Mouse (Mus musculus) forebrain, embryonic 12.5 days (tissue): ENCODE measurements around the gene Gbp7. TPM values are rescaled to one million over a fixed set of nuclear protein-coding genes. Genes with fewer than 3 reads are reported as not detected.

Experiments used
- ATAC-seq: fragments of 200-750 bp; cut with Nextera tagmentation; 2 replicates; pipeline ENCODE4 v1.8.0; 2017; ENCODE audit warnings: moderate TSS enrichment; ENCODE audit not compliant: low FRiP score
- H3K27ac ChIP-seq: fragments of 300-500 bp; sonication (generic); 2 replicates; pipeline ENCODE4 v1.5.1; 2016; ENCODE audit warnings: mild to moderate bottlenecking
- H3K27me3 ChIP-seq: fragments of 300-500 bp; sonication (generic); 2 replicates; pipeline ENCODE4 v1.6.1; 2016; ENCODE audit warnings: mild to moderate bottlenecking
- H3K36me3 ChIP-seq: fragments of 300-500 bp; sonication (generic); replicated peaks from 2 replicates; pipeline ENCODE4 v1.6.1; 2016; ENCODE audit warnings: mild to moderate bottlenecking
- H3K4me1 ChIP-seq: fragments of 300-500 bp; sonication (generic); 2 replicates; pipeline ENCODE4 v1.6.1; 2016
- H3K4me2 ChIP-seq: fragments of 300-500 bp; sonication (generic); 2 replicates; pipeline ENCODE4 v1.6.1; 2016; ENCODE audit warnings: mild to moderate bottlenecking, moderate library complexity
- H3K4me3 ChIP-seq: fragments of 300-500 bp; sonication (generic); replicated peaks from 2 replicates; pipeline ENCODE4 v1.5.1; 2016; ENCODE audit warnings: mild to moderate bottlenecking
- H3K9ac ChIP-seq: fragments of 300-500 bp; sonication (generic); 2 replicates; pipeline ENCODE4 v1.6.1; 2016; ENCODE audit warnings: mild to moderate bottlenecking
- H3K9me3 ChIP-seq: fragments of 300-500 bp; sonication (generic); 2 replicates; pipeline ENCODE4 v1.6.1; 2016
- WGBS: fragments of 180-500 bp; shearing (Covaris S2); methylation state at CpG from one replicate; pipeline ENCODE4 v1.1.7; 2016; 5-methylcytosine and 5-hydroxymethylcytosine counted together
- polyA plus RNA-seq: library from polyadenylated mRNA; unstranded; fragments of >200 nt; fragmentation: Nextera tagmentation; extraction: Ambion mirVana; gene quantifications from 2 replicates; pipeline ENCODE4 v1.2.1, GENCODE M21; 2016

The Gbp7 gene
- polyA plus RNA-seq, 1 experiment from 2014 or later: 1.3 TPM

DNA sequence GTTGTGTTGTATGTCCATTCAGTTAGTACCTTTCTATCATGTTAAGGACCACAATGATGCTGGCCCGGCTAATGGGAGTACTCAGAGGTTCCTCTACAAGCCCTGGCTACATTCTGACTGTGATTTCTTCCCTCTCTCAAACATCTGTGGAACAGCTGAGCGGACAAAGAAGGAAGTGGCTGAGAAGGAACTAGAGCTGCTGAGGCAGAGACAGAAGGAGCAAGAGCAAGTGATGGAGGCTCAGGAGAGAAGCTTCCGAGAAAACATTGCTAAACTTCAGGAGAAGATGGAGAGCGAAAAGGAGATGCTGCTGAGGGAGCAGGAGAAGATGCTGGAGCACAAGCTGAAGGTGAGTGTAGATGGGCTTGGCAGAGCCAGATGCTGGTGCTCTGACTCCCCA lies 40.6 kb downstream of the Gbp7 start:
- Histone ChIP-seq H3K4me2 (no peak overlapping the region), H3K9me3 (no peaks in the 10 kb centered on the region), H3K36me3 (no peaks in the 10 kb centered on the region), H3K27me3 (no peaks in the 10 kb centered on the region), H3K9ac (no peak overlapping the region), H3K4me1 (no peaks in the 10 kb centered on the region), H3K4me3 (no peak overlapping the region), H3K27ac (no peak overlapping the region)
- 89% methylated on average over 4 of the region's 4 CpGs for WGBS
- ATAC-seq: no peak

DNA sequence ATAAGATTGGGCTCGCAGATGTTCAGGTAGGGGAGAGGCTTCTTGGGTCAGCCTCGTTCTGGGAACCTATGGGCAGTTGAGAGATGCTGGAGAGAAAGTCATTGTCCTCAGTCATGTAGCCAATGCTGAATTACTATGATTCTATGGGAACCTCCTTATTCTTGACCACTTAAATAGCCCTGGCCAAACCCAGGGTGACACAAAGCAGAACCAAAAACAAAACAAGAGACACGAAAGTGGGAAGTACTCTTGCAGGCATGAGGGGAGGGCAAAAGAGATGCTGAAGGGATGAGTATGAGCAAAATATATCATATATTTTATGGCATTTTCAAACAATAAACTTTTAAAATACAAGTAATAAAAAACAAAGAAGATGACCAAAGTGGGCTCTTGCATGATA lies 47.0 kb downstream of the Gbp7 start:
- WGBS: 76% methylated on average over 3 of the region's 3 CpGs
- H3K4me3 ChIP-seq: no peak overlapping the region
- no peaks in the 10 kb centered on the region for H3K36me3 ChIP-seq

DNA sequence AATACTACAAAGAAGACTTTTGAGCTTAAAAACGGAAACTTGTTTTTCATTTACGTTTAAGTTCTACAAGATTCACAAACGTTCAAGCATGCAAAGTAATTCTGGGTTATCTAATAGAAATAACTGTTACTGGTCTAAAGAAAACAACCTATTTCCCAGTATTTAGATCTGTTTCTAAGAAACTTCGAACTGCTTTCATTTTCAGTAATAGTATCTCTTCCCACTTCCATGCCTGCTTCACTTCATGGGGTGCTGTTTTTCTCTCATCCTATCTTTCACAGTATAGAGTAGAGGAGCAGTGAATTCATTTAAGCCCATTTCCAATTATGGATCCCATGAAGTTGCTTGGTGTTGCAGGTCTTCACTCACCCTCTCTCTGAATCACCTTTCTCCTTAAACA lies 48.2 kb downstream of the Gbp7 start:
- 89% methylated on average over 4 of the region's 4 CpGs for WGBS
- H3K27ac ChIP-seq: no peak overlapping the region

More for the DNA sequence above, 47.0 kb downstream of the Gbp7 start:
- Histone ChIP-seq H3K9me3 (no peaks in the 10 kb centered on the region), H3K27me3 (no peaks in the 10 kb centered on the region), H3K27ac (no peak overlapping the region), H3K9ac (no peak overlapping the region), H3K4me2 (no peak overlapping the region), H3K4me1 (no peaks in the 10 kb centered on the region)
- no peak for ATAC-seq

DNA sequence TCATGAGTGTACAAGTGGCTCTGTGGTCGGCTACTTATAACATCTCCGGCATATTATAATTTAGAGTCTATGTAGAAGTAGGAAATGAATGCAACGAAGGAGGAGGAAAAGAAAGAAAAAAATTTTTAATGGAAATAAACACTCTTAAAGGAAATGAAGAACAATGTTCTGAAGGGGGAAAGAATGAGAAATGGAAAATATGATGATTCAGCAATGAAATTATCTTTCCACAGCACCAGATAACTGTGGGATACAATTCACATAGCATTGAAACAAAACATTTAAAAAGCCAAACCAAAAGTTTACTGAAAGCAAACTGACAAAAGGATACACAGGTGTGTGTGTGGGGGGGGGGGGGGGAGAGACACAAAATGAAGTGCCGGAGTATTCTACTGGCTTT lies 52.9 kb downstream of the Gbp7 start:
- H3K27ac ChIP-seq: no peak overlapping the region
- H3K36me3 ChIP-seq: no peaks in the 10 kb centered on the region
- H3K4me2 ChIP-seq: no peak overlapping the region
- no peaks in the 10 kb centered on the region for H3K4me1 ChIP-seq
- 90% methylated on average over 4 of the region's 4 CpGs for WGBS
- no peak overlapping the region for H3K9ac ChIP-seq
- ATAC-seq: no peak
- H3K27me3 ChIP-seq: no peaks in the 10 kb centered on the region
- no peaks in the 10 kb centered on the region for H3K9me3 ChIP-seq
- H3K4me3 ChIP-seq: no peak overlapping the region

More for the DNA sequence above, 48.2 kb downstream of the Gbp7 start:
- Histone ChIP-seq H3K4me2 (no peak overlapping the region), H3K27me3 (no peaks in the 10 kb centered on the region), H3K4me1 (no peaks in the 10 kb centered on the region), H3K9ac (no peak overlapping the region), H3K9me3 (no peaks in the 10 kb centered on the region), H3K4me3 (no peak overlapping the region), H3K36me3 (no peaks in the 10 kb centered on the region)
- ATAC-seq: no peak

DNA sequence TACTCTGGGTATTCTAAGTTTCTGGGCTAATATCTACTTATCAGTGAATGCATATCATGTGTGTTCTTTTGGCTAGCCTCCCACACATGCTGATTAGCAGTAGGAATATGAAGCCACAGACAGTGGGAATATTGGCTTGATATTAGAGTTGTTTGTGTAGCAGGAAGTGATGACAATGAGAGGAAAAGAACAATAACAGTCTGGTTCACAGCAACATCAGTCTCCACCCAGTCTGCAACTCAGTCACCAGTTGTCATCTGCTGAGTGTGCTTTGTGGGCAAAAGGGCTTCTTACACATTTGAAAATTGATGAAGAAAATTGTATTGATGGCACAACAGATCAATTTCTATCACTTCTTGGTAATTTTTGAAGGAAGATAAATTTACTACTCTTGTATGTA lies 57.2 kb downstream of the Gbp7 start:
- ATAC-seq: no peak
- Histone ChIP-seq H3K4me1 (no peaks in the 10 kb centered on the region), H3K27ac (no peak overlapping the region), H3K4me2 (no peak overlapping the region), H3K27me3 (no peaks in the 10 kb centered on the region), H3K4me3 (no peak overlapping the region), H3K36me3 (no peaks in the 10 kb centered on the region), H3K9me3 (no peaks in the 10 kb centered on the region), H3K9ac (no peak overlapping the region)

DNA sequence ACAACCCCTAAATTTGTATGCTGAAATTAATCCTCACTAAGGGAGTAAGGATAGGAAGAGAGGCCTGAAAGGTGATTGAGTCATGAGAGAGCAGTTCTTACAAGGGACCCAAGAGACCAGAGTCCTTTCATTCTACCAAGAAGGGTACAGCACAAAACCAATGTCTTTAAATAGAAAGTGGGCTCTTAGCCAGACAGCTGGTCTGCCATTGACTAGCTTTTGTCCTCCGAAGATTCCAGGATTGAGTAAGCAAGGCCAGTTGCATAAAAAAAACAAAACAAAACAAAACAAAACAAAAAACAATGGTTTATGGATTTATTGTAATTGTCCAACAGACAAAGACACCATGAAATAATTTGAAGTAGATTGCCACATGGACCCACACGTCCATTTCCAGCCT lies 58.7 kb downstream of the Gbp7 start:
- H3K27ac ChIP-seq: no peak overlapping the region
- no peaks in the 10 kb centered on the region for H3K9me3 ChIP-seq
- ATAC-seq: no peak
- H3K9ac ChIP-seq: no peak overlapping the region
- H3K36me3 ChIP-seq: no peaks in the 10 kb centered on the region
- H3K4me3 ChIP-seq: no peak overlapping the region
- no peaks in the 10 kb centered on the region for H3K4me1 ChIP-seq
- H3K27me3 ChIP-seq: no peaks in the 10 kb centered on the region
- 75% methylated on average over 2 of the region's 2 CpGs for WGBS
- H3K4me2 ChIP-seq: no peak overlapping the region

DNA sequence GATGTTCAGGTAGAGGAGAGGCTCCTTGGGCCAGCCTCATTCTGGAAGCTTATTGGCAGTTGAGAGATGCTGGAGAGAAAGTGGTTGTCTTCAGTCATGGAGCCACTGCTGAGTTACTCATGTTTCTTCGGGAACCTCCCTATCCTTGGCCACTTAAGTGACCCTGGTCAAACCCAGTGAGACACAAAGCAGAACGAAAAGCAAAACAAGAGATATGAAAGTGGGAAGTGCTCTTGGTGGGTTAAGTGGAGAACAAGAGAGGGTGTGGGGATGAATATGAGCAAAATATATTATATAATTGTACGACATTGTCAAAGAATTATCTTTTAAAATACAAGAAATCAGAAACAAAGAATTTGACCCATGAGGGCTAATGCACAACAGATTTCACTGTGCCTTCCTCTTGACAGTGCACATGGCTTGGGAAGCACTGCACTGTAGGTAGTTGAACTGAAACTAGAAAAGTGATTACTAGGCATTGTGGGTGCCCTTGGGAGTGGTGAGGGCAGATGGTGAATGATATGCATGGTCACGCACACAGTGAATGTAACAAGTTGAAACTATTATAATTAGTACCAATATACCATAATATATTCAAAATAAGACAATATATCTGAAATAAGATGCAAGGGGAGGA lies 60.4 kb downstream of the Gbp7 start:
- H3K9me3 ChIP-seq: no peaks in the 10 kb centered on the region
- ATAC-seq: no peak
- H3K27ac ChIP-seq: no peak overlapping the region
- no peak overlapping the region for H3K9ac ChIP-seq
- no peaks in the 10 kb centered on the region for H3K27me3 ChIP-seq
- WGBS: 87% methylated on average over 4 of the region's 4 CpGs
- H3K4me1 ChIP-seq: no peaks in the 10 kb centered on the region
- no peak overlapping the region for H3K4me3 ChIP-seq
- H3K4me2 ChIP-seq: no peak overlapping the region
- no peaks in the 10 kb centered on the region for H3K36me3 ChIP-seq

DNA sequence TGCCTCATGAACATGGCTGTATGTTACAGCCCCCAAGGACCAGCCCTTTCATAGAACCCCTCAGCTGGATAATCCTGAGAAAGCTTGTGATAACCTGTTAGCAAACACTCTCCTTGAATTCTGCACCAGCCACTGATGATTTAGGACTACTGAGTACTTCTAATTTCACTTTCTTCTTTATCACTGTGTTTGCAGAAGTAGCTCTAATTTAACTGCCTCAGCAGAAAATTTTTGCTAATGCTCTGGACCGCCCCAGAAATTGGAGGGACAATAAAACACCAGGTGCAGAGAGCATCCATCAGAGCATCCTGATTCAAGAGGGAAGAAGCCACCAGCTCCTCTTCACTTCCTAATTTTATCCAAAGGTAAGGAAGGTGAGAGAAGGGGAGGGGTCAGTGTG lies 64.4 kb downstream of the Gbp7 start, which contains the start of gene Gbp2b:
Gbp2b (plus strand) TSS at position 301 of the 400 bp plus-strand sequence.
- Histone ChIP-seq H3K9ac (no peak within 1 kb of the TSS), H3K27me3 (no peaks in the 10 kb centered on the region), H3K4me2 (no peak within 1 kb of the TSS), H3K9me3 (no peaks in the 10 kb centered on the region), H3K36me3 (no peaks in the 10 kb centered on the region), H3K4me3 (no peak within 1 kb of the TSS), H3K27ac (no peak within 1 kb of the TSS), H3K4me1 (no peaks in the 10 kb centered on the region)
- 76% methylated on average over 1 of the region's 1 CpGs for WGBS
- ATAC-seq: no peak

DNA sequence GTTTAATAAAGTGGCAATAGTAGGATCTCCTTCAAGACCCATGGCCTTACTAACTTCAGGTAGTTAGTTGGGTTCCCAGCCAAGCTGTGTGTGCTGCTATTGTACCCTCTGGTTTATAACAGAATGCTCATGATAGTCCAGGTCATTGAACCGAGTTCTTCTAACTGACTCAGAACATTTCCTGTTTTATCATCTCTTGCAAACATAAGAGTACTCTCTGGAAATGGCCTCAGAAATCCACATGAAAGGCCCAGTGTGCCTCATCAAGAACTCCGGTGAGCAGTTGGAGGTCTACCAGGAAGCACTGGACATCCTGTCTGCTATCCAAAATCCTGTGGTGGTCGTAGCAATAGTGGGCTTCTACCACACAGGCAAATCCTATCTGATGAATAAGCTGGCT lies 67.8 kb downstream of the Gbp7 start:
- Histone ChIP-seq H3K4me1 (no peaks in the 10 kb centered on the region), H3K9ac (no peak overlapping the region), H3K4me2 (no peak overlapping the region), H3K27me3 (no peaks in the 10 kb centered on the region), H3K36me3 (no peaks in the 10 kb centered on the region), H3K4me3 (no peak overlapping the region), H3K27ac (no peak overlapping the region), H3K9me3 (no peaks in the 10 kb centered on the region)
- ATAC-seq: no peak
- 88% methylated on average over 3 of the region's 3 CpGs for WGBS

Other genes starting within 250 kb of the Gbp7 start
- gene Pdlim5, start 134.6 kb upstream of the Gbp7 start, polyA plus RNA-seq: 12.9 and 13.1 TPM in 2 replicates
- gene Gbp5, start 36.4 kb upstream of the Gbp7 start, polyA plus RNA-seq: 0.12 and 0.14 TPM in 2 replicates
- gene Gbp3, start 29.7 kb downstream of the Gbp7 start, polyA plus RNA-seq: 0.38 and 0.74 TPM in 2 replicates
- not detected in 2 replicates for gene Gbp2b, start 64.5 kb downstream of the Gbp7 start, polyA plus RNA-seq
- 0.17 and 0.19 TPM in 2 replicates for gene Gbp2, start 90.3 kb downstream of the Gbp7 start, polyA plus RNA-seq
- gene Kyat3, start 170.7 kb downstream of the Gbp7 start, polyA plus RNA-seq: 8.3 and 9.6 TPM in 2 replicates
- gene Gtf2b, start 234.7 kb downstream of the Gbp7 start, polyA plus RNA-seq: 88.7 and 90.0 TPM in 2 replicates